Mouse (Mus musculus): ENCODE results near the gene 2310034C09Rik. TPM values are rescaled to one million over a fixed set of nuclear protein-coding genes. Genes with fewer than 3 reads are reported as not detected.
"Not testable (repeated sequence)": the region's sequence is repeated elsewhere in the genome, so short reads cannot be mapped to it uniquely, and the experiment has no call there.

The 2310034C09Rik gene
- total RNA-seq (2017) = not detected in 2 replicates

DNA sequence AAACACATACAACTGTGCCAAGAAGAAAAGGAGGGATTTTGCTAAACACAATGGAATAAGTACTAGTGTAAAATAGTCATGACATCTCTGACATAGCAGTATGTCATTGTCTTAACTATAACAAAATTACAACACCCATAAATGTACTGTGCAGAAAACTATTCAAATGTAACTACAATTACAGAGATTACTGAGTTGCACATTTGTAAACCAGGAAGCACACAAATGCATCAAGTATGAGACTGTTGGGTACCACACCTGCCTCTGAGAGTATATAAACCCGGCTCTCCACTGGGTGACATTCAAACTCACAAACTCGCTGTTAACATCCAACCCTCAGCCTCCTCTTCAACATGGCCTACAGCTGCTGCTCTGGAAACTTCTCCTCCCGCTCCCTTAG lies at the start of gene 2310034C09Rik:
TSS of gene 2310034C09Rik (plus strand) at position 301 of the 400 bp plus-strand sequence.
- ATAC-seq (replicated peaks in 1 of 2; ENCODE audit: insufficient read depth in 1 of 2, low FRiP score in 2 of 2, low TSS enrichment in 1 of 2, low read depth in 1 of 2, poor library complexity in 2 of 2, severe bottlenecking in 2 of 2) = not testable (repeated sequence)

DNA sequence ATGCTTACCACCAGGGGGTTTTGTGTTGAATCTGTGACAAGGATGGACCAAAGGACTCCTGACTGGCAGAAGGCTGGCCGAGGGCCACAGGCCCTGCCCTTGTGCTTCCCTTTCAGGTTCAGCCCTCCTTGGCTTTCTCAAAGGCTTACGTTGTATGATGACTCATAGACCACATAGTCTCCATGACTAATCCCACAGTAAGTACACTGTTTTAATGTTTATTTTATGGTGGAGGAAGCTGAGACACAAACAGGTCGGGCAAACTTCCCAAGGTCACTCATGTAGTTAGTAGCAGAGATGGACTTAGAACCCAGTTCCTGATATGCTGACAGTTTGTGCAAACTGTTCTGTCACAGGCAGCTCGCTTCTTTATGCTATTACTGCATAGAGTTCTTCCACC lies 47.9 kb upstream of the 2310034C09Rik start:
- no peak for ATAC-seq (replicated peaks in 1 of 2; ENCODE audit: insufficient read depth in 1 of 2, low FRiP score in 2 of 2, low TSS enrichment in 1 of 2, low read depth in 1 of 2, poor library complexity in 2 of 2, severe bottlenecking in 2 of 2)

DNA sequence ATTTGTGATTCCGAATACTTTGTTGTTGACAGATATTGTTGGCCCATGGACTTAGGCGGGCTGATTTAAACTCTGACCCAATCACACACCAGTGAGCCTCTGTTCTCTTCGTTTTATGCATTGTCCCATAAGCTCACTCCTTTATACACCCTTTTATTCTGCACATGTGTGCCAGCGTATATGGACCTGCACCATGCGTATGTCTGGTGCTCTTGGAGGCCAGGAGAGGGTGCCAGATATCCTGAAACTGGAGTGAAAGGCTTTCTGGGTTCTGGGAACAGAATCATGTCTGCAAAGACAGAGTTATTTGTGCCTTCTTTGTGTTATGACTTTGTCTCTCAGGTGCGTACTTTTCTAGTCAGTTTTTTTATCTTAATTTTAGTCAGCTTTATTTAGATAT lies 47.4 kb upstream of the 2310034C09Rik start:
- no peak for ATAC-seq (replicated peaks in 1 of 2; ENCODE audit: insufficient read depth in 1 of 2, low FRiP score in 2 of 2, low TSS enrichment in 1 of 2, low read depth in 1 of 2, poor library complexity in 2 of 2, severe bottlenecking in 2 of 2)

DNA sequence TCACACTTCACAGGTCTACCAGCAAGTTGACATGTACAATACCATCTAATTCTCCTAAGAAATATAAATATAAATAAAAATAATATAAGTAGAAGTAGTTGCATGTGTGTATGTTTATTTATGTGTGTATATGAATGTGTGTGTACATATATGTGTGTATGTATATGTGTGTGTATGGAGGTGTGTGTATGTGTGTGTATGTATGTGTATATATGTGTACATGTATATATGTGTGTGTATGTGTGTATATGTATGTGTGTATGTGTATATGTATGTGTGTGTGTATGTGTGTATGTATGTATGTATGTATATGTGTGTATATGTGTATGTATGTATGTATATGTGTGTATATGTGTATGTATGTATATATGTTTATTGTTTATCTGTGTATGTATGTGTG lies 42.1 kb upstream of the 2310034C09Rik start:
- ATAC-seq (replicated peaks in 1 of 2; ENCODE audit: insufficient read depth in 1 of 2, low FRiP score in 2 of 2, low TSS enrichment in 1 of 2, low read depth in 1 of 2, poor library complexity in 2 of 2, severe bottlenecking in 2 of 2) = no peak

DNA sequence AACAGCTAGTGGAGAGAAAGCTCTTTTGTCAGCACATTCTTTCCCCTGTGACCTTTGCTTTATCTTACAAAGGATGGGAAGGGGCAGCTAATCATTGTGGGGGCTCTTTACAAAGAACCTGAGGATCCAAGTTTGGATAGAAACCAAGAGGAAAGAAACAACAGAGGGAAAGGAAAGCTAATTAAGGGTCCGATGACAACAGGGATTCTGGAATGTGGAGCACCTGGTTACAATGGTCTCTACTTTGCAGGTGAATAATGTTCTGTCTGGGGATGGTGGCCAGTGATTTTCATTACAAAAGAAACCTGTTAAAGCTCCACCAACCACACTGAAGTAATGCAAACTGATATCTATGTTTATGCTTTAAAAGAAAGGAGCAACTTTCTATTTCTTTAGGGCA lies 38.6 kb upstream of the 2310034C09Rik start:
- ATAC-seq (replicated peaks in 1 of 2; ENCODE audit: insufficient read depth in 1 of 2, low FRiP score in 2 of 2, low TSS enrichment in 1 of 2, low read depth in 1 of 2, poor library complexity in 2 of 2, severe bottlenecking in 2 of 2) = no peak

DNA sequence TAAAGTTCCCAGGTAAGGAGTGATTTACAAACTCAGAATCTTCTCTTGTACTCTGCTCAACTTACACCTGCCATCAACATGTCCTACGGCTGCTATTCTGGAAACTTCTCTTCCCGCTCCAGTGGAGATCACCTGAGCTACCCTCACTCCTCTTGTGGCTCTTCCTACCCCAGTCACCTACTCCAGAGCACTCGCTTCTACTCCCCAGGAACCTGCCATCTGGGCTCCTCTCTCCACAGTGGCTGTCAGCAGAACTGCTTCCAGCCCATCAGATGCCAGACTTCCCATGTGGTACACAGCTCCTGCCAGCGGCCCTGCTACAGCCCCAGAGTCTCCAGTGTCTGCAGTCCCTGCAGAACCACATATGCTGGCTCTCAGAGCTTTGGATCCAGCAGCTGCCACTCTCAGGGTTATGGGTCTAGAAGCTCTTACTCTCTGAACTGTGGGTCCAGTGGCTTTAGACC lies 29.8 kb upstream of the 2310034C09Rik start, which contains the start of gene Krtap13-1:
TSS of gene Krtap13-1 (plus strand) at position 51 of the 464 bp plus-strand sequence.
- no peak for ATAC-seq (replicated peaks in 1 of 2; ENCODE audit: insufficient read depth in 1 of 2, low FRiP score in 2 of 2, low TSS enrichment in 1 of 2, low read depth in 1 of 2, poor library complexity in 2 of 2, severe bottlenecking in 2 of 2)

DNA sequence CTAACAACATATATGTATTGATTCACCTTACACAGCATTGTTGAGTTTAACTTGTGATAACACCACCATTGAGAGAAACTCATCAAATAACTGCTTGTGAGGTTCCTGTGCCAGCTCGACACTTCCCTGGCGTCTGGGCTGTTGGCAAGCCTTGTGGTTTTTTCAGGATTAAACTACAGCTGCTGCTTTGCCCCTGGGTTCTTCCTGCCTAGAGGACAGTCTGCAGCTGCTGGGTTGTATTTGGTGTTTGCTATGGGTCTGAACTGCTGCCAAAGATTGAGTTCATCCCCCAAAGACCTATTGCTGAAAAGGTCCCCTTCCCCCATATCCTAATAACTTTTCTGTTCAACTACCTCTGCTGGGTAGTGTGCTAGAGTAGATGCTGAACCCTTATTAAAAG lies 23.3 kb upstream of the 2310034C09Rik start:
- no peak for ATAC-seq (replicated peaks in 1 of 2; ENCODE audit: insufficient read depth in 1 of 2, low FRiP score in 2 of 2, low TSS enrichment in 1 of 2, low read depth in 1 of 2, poor library complexity in 2 of 2, severe bottlenecking in 2 of 2)

DNA sequence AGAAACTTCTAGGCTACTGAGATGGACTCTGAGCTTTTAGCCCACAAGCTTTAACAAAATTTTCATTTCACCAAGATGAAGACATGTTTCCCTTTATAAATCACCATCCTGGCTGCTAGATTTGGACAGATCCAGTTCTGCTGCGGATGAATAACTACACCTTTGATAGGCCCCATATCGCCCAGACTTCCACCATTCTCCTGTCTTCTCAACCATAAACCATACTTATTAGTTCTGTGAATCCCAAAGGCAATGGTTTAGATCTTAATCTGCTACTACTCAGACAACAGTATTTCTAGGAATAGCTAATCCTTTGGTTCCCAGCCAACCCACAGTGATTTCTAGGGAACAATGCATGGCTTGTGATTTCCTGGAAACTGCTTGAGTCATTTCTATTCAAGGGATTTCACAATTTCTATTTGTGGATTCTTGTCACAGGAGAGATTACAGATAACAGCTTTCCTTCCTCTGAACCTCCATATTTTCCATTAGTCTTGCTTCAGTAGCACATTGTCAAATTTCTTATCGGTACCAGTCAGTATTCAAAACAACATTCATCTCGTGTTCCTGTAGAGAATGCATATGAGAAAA lies 13.8 kb upstream of the 2310034C09Rik start:
- ATAC-seq (replicated peaks in 1 of 2; ENCODE audit: insufficient read depth in 1 of 2, low FRiP score in 2 of 2, low TSS enrichment in 1 of 2, low read depth in 1 of 2, poor library complexity in 2 of 2, severe bottlenecking in 2 of 2) = no peak

DNA sequence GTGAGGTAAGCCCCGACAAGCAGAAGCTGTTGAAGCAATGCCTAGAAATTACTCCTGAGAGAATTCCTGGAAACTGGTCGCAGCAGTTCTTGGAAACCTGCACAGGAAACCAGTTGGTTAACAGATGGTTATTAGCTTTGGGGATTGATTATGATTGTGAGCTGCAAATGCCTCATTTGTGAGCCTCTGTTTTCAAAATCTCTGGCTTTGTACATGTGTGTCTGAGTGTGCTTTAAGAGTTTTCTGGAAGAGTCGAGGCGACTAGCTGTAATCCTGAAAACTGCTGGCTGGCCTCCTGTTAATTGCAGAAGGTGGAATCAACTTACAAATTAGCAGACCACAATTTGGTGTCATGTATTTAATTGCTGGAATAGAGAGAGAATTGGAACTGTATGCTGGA lies 10.7 kb upstream of the 2310034C09Rik start:
- ATAC-seq (replicated peaks in 1 of 2; ENCODE audit: insufficient read depth in 1 of 2, low FRiP score in 2 of 2, low TSS enrichment in 1 of 2, low read depth in 1 of 2, poor library complexity in 2 of 2, severe bottlenecking in 2 of 2) = no peak

DNA sequence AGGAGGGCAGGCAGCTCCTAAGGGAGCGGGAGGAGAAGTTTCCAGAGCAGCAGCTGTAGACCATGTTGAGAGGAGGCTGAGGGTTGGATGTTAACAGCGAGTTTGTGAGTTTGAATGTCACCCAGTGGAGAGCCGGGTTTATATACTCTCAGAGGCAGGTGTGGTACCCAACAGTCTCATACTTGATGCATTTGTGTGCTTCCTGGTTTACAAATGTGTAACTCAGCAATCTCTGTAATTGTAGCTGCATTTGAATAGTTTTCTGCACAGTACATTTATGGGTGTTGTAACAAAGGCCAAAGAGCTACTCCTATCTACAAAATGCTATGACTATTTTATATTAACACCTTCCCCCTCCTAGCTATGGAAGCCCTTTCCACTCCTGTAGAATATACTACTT lies 7.1 kb upstream of the 2310034C09Rik start, which contains the start of gene Krtap13:
TSS of gene Krtap13 (minus strand) at position 101 of the 400 bp plus-strand sequence.
- ATAC-seq (replicated peaks in 1 of 2; ENCODE audit: insufficient read depth in 1 of 2, low FRiP score in 2 of 2, low TSS enrichment in 1 of 2, low read depth in 1 of 2, poor library complexity in 2 of 2, severe bottlenecking in 2 of 2) = not testable (repeated sequence)

DNA sequence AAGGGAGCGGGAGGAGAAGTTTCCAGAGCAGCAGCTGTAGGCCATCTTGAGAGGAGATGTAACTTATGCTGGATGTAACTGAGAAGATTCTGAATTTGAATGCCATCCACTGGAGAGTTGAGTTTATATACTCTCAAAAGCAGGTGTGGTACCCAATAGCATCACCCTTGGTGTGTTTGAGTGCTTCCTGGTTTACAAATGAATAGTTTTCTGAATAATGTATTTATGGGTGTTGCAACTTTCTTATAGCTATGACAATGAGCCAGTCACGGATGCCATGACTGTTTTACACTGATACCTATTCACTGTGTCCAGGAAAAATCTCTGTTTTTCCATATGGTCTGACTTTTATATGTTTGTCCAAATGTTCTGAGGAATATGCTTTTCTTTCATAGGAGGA lies 15.5 kb downstream of the 2310034C09Rik start, which contains the start of gene 2310057N15Rik:
TSS of gene 2310057N15Rik (minus strand) at position 101 of the 400 bp plus-strand sequence.
- ATAC-seq (replicated peaks in 1 of 2; ENCODE audit: insufficient read depth in 1 of 2, low FRiP score in 2 of 2, low TSS enrichment in 1 of 2, low read depth in 1 of 2, poor library complexity in 2 of 2, severe bottlenecking in 2 of 2) = no peak

DNA sequence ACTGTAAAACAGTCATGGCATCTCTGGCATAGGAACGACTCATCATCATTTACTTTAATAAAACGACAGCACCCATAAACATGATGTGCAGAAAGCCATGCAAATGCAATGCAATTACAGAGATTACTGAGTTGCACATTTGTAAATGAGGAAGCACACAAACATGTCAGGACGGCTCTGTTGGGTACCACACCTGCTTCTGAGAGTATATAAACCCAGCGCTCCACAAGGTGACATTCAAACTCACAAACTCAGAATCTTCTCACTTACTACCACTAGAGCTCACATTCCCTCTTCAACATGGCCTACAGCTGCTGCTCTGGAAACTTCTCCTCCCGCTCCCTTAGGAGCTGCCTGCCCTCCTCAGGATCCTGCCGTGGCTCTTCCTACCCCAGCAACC lies 18.9 kb downstream of the 2310034C09Rik start, which contains the start of gene Gm5965:
TSS of gene Gm5965 (plus strand) at position 301 of the 400 bp plus-strand sequence.
- ATAC-seq (replicated peaks in 1 of 2; ENCODE audit: insufficient read depth in 1 of 2, low FRiP score in 2 of 2, low TSS enrichment in 1 of 2, low read depth in 1 of 2, poor library complexity in 2 of 2, severe bottlenecking in 2 of 2) = no peak

DNA sequence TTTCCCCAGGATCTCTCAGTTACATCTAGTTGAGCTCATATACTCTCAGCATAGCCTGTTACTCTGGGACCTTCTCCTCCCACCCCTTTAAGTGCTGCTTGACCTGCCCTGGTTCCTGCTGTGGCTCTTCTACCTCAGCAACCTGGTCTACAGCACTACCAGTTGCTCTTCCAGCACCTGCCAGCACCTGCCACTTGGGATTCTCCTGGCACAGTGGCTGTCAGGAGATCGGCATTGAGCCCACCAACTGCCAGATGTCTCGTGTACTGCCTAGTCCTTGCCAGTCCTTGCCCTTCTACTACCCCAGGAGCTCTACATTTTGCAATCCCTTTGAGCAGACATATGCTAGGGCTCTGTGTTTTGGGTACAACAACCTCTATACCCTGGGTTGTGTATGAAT lies 28.1 kb downstream of the 2310034C09Rik start:
- ATAC-seq (replicated peaks in 1 of 2; ENCODE audit: insufficient read depth in 1 of 2, low FRiP score in 2 of 2, low TSS enrichment in 1 of 2, low read depth in 1 of 2, poor library complexity in 2 of 2, severe bottlenecking in 2 of 2) = no peak

Other genes with a start within 250 kb of the 2310034C09Rik start
- gene Cldn8, start 195.7 kb upstream of the 2310034C09Rik start, total RNA-seq (2017) = not detected in 2 replicates
- gene Krtap24-1, start 146.6 kb upstream of the 2310034C09Rik start, total RNA-seq (2017) = not detected in 2 replicates
- not detected in 2 replicates for gene 2310079G19Rik, start 131.2 kb upstream of the 2310034C09Rik start, total RNA-seq (2017)
- not detected in 2 replicates for gene Krtap26-1, start 111.1 kb upstream of the 2310034C09Rik start, total RNA-seq (2017)
- not detected in 2 replicates for gene Krtap27-1, start 87.2 kb upstream of the 2310034C09Rik start, total RNA-seq (2017)
- not detected in 2 replicates for gene 2310061N02Rik, start 50.9 kb upstream of the 2310034C09Rik start, total RNA-seq (2017)
- gene Krtap13-1, start 30.0 kb upstream of the 2310034C09Rik start, total RNA-seq (2017) = not detected in 2 replicates
- not detected in 2 replicates for gene Krtap13, start 7.2 kb upstream of the 2310034C09Rik start, total RNA-seq (2017)
- not detected in 2 replicates for gene 2310057N15Rik, start 15.4 kb downstream of the 2310034C09Rik start, total RNA-seq (2017)
- not detected in 2 replicates for gene Gm5965, start 19.0 kb downstream of the 2310034C09Rik start, total RNA-seq (2017)
- gene Gm20741, start 53.4 kb downstream of the 2310034C09Rik start, total RNA-seq (2017) = not detected in 2 replicates
- gene Krtap15, start 61.4 kb downstream of the 2310034C09Rik start, total RNA-seq (2017) = not detected in 2 replicates
- gene Krtap14, start 67.3 kb downstream of the 2310034C09Rik start, total RNA-seq (2017) = not detected in 2 replicates
- not detected in 2 replicates for gene Krtap19-1, start 110.6 kb downstream of the 2310034C09Rik start, total RNA-seq (2017)
- not detected in 2 replicates for gene Krtap19-2, start 115.4 kb downstream of the 2310034C09Rik start, total RNA-seq (2017)
- not detected in 2 replicates for gene Krtap19-3, start 119.2 kb downstream of the 2310034C09Rik start, total RNA-seq (2017)
- not detected in 2 replicates for gene Krtap19-4, start 126.2 kb downstream of the 2310034C09Rik start, total RNA-seq (2017)
- gene Krtap19-5, start 137.6 kb downstream of the 2310034C09Rik start, total RNA-seq (2017) = not detected in 2 replicates
- not detected in 2 replicates for gene Krtap19-9b, start 173.4 kb downstream of the 2310034C09Rik start, total RNA-seq (2017)
- gene Krtap16-3, start 204.0 kb downstream of the 2310034C09Rik start, total RNA-seq (2017) = not detected in 2 replicates